Mouse (Mus musculus): ENCODE results near the gene Il27.
A peak's percentile ranks its signal among the peaks of the same experiment; 100 is the strongest.

Il27 gene

GRCm38 (mm10) chr7:126606611-126607010, 11.9 kb upstream of the Il27 start:
- DNase-seq (ENCODE audit: low read depth, low spot score), result no peak

GRCm38 (mm10) chr7:126602650-126603049, 7.9 kb upstream of the Il27 start:
- no peak for DNase-seq (ENCODE audit: low read depth, low spot score)

- DNase-seq (ENCODE audit: low read depth, low spot score), result no peak
Observed at GRCm38 (mm10) chr7:126601896-126602295, 7.2 kb upstream of the Il27 start.

GRCm38 (mm10) chr7:126598919-126599318, 4.2 kb upstream of the Il27 start:
- no peak for DNase-seq (ENCODE audit: low read depth, low spot score)

GRCm38 (mm10) chr7:126596414-126596813, 1.7 kb upstream of the Il27 start:
- DNase-seq (ENCODE audit: low read depth, low spot score), result no peak

GRCm38 (mm10) chr7:126595890-126596289, 1.1 kb upstream of the Il27 start:
- DNase-seq (ENCODE audit: low read depth, low spot score), result no peak

- no peak for DNase-seq (ENCODE audit: low read depth, low spot score)
Observed at GRCm38 (mm10) chr7:126587779-126588178, 7.0 kb downstream of the Il27 start.

GRCm38 (mm10) chr7:126586839-126587238, 7.9 kb downstream of the Il27 start:
- no peak for DNase-seq (ENCODE audit: low read depth, low spot score)

GRCm38 (mm10) chr7:126585717-126586116, 9.0 kb downstream of the Il27 start, which contains the start of gene Cln3:
Gene Cln3 (minus strand): TSS chr7:126585817.
- DNase-seq (ENCODE audit: low read depth, low spot score), result no peak

- DNase-seq (ENCODE audit: low read depth, low spot score), result no peak
Observed at GRCm38 (mm10) chr7:126584506-126584977, 10.2 kb downstream of the Il27 start, which contains the start of gene Apobr. Gene Apobr (plus strand): TSS chr7:126584942.

GRCm38 (mm10) chr7:126583761-126584160, 11.0 kb downstream of the Il27 start:
- DNase-seq (ENCODE audit: low read depth, low spot score), result no peak

- peak; percentile 92 for DNase-seq (ENCODE audit: low read depth, low spot score)
Observed at GRCm38 (mm10) chr7:126583251-126583709, 11.5 kb downstream of the Il27 start.

GRCm38 (mm10) chr7:126582759-126583158, 12.0 kb downstream of the Il27 start:
- DNase-seq (ENCODE audit: low read depth, low spot score), result no peak

- DNase-seq (ENCODE audit: low read depth, low spot score), result no peak
Observed at GRCm38 (mm10) chr7:126581661-126582060, 13.1 kb downstream of the Il27 start.

- no peak for DNase-seq (ENCODE audit: low read depth, low spot score)
Observed at GRCm38 (mm10) chr7:126579172-126579571, 15.6 kb downstream of the Il27 start.

GRCm38 (mm10) chr7:126576946-126577345, 17.8 kb downstream of the Il27 start:
- DNase-seq (ENCODE audit: low read depth, low spot score), result no peak

- peak; percentile 89 for DNase-seq (ENCODE audit: low read depth, low spot score)
Observed at GRCm38 (mm10) chr7:126566094-126566765, 28.5 kb downstream of the Il27 start, which contains the start of gene Eif3c. Gene Eif3c (minus strand): TSS chr7:126566411.

GRCm38 (mm10) chr7:126565693-126566092, 29.0 kb downstream of the Il27 start:
- no peak for DNase-seq (ENCODE audit: low read depth, low spot score)

GRCm38 (mm10) chr7:126556635-126557034, 38.1 kb downstream of the Il27 start:
- DNase-seq (ENCODE audit: low read depth, low spot score), result no peak

GRCm38 (mm10) chr7:126554796-126555195, 39.9 kb downstream of the Il27 start:
- no peak for DNase-seq (ENCODE audit: low read depth, low spot score)

- DNase-seq (ENCODE audit: low read depth, low spot score), result no peak
Observed at GRCm38 (mm10) chr7:126545631-126546030, 49.1 kb downstream of the Il27 start.

GRCm38 (mm10) chr7:126541661-126542060, 53.1 kb downstream of the Il27 start:
- DNase-seq (ENCODE audit: low read depth, low spot score), result no peak
